Mouse (Mus musculus) embryonic facial prominence, embryonic 10.5 days (tissue): ENCODE measurements around the gene Dzip1l. TPM values are rescaled to one million over a fixed set of nuclear protein-coding genes. Genes with fewer than 3 reads are reported as not detected.

Experiments
- DNase-seq: peaks from one replicate; pipeline ENCODE4 v3.0.0-alpha.2; 2017; ENCODE audit warnings: low spot score
- H3K27ac ChIP-seq: fragments of 300-500 bp; sonication (generic); replicated peaks from 2 replicates; pipeline ENCODE4 v1.5.1; 2016; ENCODE audit warnings: mild to moderate bottlenecking
- H3K27me3 ChIP-seq: fragments of 300-500 bp; sonication (generic); replicated peaks from 2 replicates; pipeline ENCODE4 v1.6.1; 2016; ENCODE audit warnings: low read depth, mild to moderate bottlenecking; ENCODE audit not compliant: poor library complexity, severe bottlenecking
- H3K36me3 ChIP-seq: fragments of 300-500 bp; sonication (generic); replicated peaks from 2 replicates; pipeline ENCODE4 v1.6.1; 2016; ENCODE audit warnings: mild to moderate bottlenecking, moderate library complexity
- H3K4me1 ChIP-seq: fragments of 300-500 bp; sonication (generic); 2 replicates; pipeline ENCODE4 v1.6.1; 2016
- H3K4me3 ChIP-seq: fragments of 300-500 bp; sonication (generic); 2 replicates; pipeline ENCODE4 v1.5.1; 2016; ENCODE audit warnings: mild to moderate bottlenecking, moderate library complexity
- H3K9me3 ChIP-seq: fragments of 300-500 bp; sonication (generic); 2 replicates; pipeline ENCODE4 v1.6.1; 2016; ENCODE audit warnings: mild to moderate bottlenecking
- WGBS: fragments of 180-500 bp; shearing (Covaris S2); methylation state at CpG from one replicate; pipeline ENCODE4 v1.1.7; 2016; 5-methylcytosine and 5-hydroxymethylcytosine counted together
- polyA plus RNA-seq: library from polyadenylated mRNA; unstranded; fragments of >200 nt; fragmentation: Nextera tagmentation; extraction: Ambion mirVana; gene quantifications from 2 replicates; pipeline ENCODE4 v1.2.1, GENCODE M21; 2016

Gene Dzip1l
- polyA plus RNA-seq, 1 experiment from 2014 or later: 25.9 TPM

DNA sequence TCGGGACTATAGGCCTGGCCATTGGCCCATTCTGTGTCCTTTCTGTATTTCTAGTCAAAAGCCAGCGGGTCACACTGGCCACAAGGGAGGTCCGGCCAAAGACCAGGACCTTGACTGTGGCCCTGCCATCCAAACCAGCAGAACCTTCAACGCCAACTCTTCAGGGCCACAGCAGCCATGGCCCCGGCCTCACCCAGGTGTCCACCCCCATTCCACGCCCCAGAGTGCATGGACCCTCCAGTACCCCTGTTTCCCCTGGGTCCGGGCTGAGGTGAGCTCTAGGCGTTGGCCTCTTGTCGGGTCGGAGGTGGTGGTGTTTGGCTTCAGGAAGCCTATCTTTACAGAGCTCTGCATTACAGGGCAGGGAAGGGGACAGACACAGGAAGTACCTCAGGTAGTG, 33.6 kb downstream of the Dzip1l start:
- Histone ChIP-seq H3K36me3 (peaks cover 93% of the 10 kb centered on the region), H3K9me3 (no peaks in the 10 kb centered on the region), H3K4me1 (no peaks in the 10 kb centered on the region), H3K4me3 (no peak overlapping the region), H3K27me3 (no peaks in the 10 kb centered on the region), H3K27ac (no peak overlapping the region)
- 93% methylated on average over 10 of the region's 10 CpGs for WGBS
- no peak for DNase-seq

DNA sequence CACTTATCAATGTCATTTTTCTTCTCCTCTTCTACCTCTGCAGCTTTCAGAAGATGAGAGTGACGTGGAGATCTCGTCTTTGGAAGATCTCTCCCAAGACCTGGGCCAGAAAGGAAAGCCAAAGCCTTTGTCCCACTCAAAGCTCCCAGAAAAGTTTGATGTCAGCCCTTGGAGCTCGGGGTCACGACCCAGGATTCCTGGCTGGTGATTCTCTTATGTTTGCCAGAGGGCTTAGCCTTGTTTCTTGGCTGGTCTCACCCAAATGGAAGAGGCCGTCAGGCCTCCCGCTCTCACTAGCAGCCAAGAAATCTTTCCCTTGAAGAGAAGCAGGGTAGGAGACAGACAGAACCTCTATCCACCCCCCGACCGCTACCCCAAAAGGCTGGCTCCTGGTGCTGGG, 38.3 kb downstream of the Dzip1l start:
- Histone ChIP-seq H3K4me1 (no peaks in the 10 kb centered on the region), H3K36me3 (peaks cover 90% of the 10 kb centered on the region), H3K9me3 (peaks cover 5% of the 10 kb centered on the region; the same call in 1 of the 2 replicates), H3K27ac (no peak overlapping the region), H3K27me3 (no peaks in the 10 kb centered on the region), H3K4me3 (no peak overlapping the region)
- no peak for DNase-seq
- WGBS: 81% methylated on average over 8 of the region's 8 CpGs

DNA sequence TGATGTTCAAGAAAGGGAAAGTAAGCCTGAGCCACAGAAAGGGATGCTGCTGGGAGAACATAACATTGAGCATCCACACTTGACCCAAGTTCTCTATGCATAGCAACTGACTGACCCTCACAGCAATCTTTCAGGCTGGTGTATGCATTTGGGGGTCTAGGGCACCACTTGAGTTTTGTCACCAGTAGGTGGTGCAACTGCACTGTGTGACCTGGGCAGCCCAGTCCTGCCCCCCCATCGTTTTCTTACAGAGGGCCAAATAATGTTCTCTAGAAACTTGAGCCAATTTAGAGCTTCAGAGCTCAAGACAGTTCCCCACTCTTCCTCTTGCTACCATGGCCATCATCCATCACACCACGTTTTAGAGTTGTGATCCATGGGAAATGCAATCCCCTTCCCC, 42.3 kb downstream of the Dzip1l start:
- Histone ChIP-seq H3K27me3 (no peaks in the 10 kb centered on the region), H3K36me3 (peaks cover 58% of the 10 kb centered on the region), H3K9me3 (peaks cover 5% of the 10 kb centered on the region; the same call in 1 of the 2 replicates), H3K4me1 (no peaks in the 10 kb centered on the region), H3K27ac (no peak overlapping the region), H3K4me3 (no peak overlapping the region)
- no peak for DNase-seq
- 36% methylated on average over 2 of the region's 2 CpGs for WGBS

DNA sequence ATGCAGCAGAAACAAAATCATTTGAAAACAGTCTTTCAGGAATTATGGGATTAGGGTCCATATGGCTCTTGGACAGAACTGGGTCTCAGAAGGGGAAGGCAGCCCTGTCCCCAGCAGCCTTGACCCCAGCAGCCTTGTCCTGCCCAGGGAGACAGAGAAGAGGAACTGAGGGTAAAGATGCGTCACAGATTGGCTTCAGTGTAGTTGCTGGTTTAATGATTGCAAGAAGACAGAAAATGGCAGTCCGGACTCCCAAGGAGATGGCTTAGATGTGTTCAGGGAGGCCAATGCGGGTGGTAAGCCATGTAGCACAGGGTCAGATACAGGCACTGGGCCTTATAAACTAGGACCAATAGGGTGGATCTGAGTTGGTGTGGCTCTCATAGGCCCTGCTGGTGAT, 46.4 kb downstream of the Dzip1l start:
- DNase-seq: no peak
- Histone ChIP-seq H3K27me3 (no peaks in the 10 kb centered on the region), H3K27ac (no peak overlapping the region), H3K36me3 (peaks cover 16% of the 10 kb centered on the region), H3K4me1 (no peaks in the 10 kb centered on the region), H3K9me3 (no peaks in the 10 kb centered on the region), H3K4me3 (no peak overlapping the region)
- WGBS: 94% methylated on average over 3 of the region's 3 CpGs

DNA sequence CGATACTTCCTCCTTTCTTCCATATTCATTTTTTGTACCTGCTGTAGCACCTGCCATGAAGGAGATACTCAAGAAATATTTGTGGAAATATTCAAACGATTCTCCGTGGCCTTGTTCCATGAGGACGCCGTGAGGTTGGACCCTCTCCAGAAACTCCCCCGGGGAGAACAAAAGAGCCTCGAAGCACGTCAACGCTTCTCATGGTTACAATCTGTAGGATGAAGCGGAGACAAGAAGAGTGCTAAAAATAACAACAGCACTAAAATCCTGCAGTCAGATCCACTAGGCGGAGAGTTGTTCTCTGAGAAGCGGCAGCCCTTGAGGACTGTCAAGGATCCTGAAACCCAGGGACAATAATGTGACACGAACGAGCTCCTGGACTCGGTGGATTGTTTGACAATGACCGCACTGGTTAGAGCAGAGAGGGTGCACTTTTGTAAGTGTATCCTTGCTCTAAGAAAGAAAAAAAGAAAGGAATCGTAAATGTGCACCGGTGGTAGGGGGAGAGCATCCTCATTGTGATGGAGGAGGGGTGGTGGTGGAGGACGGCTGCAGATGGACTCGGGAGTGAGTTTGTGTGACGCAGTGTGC, 52.8 kb downstream of the Dzip1l start:
- Histone ChIP-seq H3K27me3 (no peaks in the 10 kb centered on the region), H3K4me3 (no peak overlapping the region), H3K36me3 (no peaks in the 10 kb centered on the region), H3K9me3 (no peaks in the 10 kb centered on the region), H3K4me1 (no peaks in the 10 kb centered on the region), H3K27ac (no peak overlapping the region)
- DNase-seq: no peak
- 91% methylated on average over 21 of the region's 21 CpGs for WGBS

DNA sequence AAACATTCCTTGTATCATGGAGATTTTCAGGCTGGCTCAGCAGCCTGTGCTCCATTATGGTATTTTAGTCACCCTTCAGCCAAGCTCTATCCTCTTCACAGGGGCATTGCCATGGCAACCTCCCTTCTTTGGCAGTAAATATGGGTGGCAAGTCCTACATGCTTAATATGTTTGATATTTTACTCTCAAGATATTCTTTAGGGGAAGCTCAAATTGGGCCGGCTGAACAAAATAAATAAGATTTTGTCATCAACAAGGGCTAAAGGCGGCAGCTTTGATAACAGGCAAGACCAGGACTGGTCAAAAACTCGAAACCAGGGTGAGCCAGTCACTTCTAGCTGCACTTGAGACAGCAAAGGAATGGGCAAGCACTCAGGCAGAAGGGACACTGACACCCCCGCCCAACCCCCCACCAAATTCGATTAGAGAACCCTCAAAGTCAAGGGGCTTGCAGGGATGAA, 55.8 kb downstream of the Dzip1l start:
- no peaks in the 10 kb centered on the region for H3K27me3 ChIP-seq
- H3K36me3 ChIP-seq: no peaks in the 10 kb centered on the region
- no peak overlapping the region for H3K27ac ChIP-seq
- no peak for DNase-seq
- 69% methylated on average over 5 of the region's 5 CpGs for WGBS
- H3K9me3 ChIP-seq: no peaks in the 10 kb centered on the region
- no peaks in the 10 kb centered on the region for H3K4me1 ChIP-seq
- no peak overlapping the region for H3K4me3 ChIP-seq

DNA sequence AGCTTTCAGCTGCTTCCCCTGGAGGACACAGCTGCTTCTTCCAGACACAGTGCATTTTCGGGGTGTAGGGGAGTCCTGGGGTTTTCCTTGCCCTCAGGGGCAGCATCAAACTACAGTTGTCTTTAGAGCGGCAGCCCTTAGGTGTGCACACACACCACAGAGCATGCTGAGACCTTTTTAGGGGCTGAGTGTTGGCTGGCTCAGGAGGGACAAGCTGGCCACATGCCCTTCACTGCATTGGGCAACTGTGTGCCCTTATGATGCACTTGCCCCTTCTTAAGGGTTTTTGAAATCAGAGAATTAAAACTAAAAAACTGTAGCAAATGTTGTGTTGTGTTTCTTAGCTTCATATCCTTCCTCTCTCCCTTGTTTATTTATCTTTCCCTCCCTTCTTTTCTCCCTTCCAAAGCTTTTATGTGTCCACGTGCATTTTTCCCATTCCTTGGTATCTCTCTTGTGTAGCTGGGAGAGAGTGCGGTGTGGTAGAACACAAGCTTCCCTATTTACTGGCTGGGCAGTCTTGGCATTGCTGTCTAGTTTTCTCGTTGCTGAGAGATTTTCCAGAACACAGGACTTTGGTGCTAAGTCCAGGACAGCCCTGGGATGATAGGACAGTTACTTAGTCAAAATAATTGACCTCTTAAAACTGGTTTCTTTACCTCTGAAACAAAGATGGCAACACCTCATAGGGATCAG, 56.4 kb downstream of the Dzip1l start:
- no peak for DNase-seq
- 75% methylated on average over 5 of the region's 5 CpGs for WGBS
- H3K4me3 ChIP-seq: no peak overlapping the region

DNA sequence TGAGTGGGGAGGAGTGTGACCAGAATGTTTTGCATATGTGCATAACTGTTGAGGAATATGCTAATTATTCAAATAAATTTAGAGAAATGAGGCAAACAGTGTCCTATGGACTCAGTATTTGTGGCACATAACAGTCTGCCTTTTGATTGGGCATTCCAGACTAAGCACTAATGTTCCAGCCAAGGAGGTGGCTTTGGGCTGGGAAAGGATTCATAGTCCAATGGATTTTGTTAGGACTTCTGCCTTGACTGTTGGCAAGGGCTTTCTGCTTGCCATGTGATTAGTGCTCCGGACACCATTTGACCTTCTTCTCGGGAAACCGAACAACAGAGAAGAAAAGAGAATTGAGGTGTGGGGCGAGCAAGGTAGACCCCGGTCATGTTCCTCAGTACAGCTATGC, 60.5 kb downstream of the Dzip1l start:
- no peaks in the 10 kb centered on the region for H3K36me3 ChIP-seq
- no peaks in the 10 kb centered on the region for H3K27me3 ChIP-seq
- no peak overlapping the region for H3K27ac ChIP-seq
- no peaks in the 10 kb centered on the region for H3K9me3 ChIP-seq
- DNase-seq: no peak
- 94% methylated on average over 5 of the region's 5 CpGs for WGBS
- no peaks in the 10 kb centered on the region for H3K4me1 ChIP-seq
- H3K4me3 ChIP-seq: no peak overlapping the region

More for the DNA sequence above, 56.4 kb downstream of the Dzip1l start:
- H3K9me3 ChIP-seq: no peaks in the 10 kb centered on the region
- H3K27ac ChIP-seq: no peak overlapping the region
- no peaks in the 10 kb centered on the region for H3K4me1 ChIP-seq
- no peaks in the 10 kb centered on the region for H3K27me3 ChIP-seq
- no peaks in the 10 kb centered on the region for H3K36me3 ChIP-seq

DNA sequence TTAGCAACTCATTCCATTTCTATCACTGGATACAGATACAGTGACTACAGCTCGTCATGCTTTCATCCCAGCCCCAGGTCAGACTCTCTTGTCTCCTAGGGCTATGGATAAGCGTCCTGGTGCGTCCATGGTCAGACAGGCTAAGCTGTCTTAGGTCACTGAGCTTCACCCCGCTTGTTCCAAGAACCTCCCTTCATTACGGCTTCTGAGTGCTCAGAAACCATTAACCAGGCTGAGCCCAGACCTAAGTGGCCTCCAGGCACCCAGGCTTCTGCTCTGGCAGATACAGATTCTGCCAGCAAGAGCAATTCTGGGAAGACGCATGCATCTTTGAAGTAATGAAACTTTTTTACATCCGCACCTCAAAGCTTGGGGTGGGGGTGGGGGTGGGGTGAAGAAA, 61.1 kb downstream of the Dzip1l start:
- no peaks in the 10 kb centered on the region for H3K27me3 ChIP-seq
- no peaks in the 10 kb centered on the region for H3K9me3 ChIP-seq
- H3K36me3 ChIP-seq: no peaks in the 10 kb centered on the region
- no peaks in the 10 kb centered on the region for H3K4me1 ChIP-seq
- WGBS: 82% methylated on average over 7 of the region's 7 CpGs
- H3K27ac ChIP-seq: no peak overlapping the region
- no peak overlapping the region for H3K4me3 ChIP-seq
- no peak for DNase-seq

DNA sequence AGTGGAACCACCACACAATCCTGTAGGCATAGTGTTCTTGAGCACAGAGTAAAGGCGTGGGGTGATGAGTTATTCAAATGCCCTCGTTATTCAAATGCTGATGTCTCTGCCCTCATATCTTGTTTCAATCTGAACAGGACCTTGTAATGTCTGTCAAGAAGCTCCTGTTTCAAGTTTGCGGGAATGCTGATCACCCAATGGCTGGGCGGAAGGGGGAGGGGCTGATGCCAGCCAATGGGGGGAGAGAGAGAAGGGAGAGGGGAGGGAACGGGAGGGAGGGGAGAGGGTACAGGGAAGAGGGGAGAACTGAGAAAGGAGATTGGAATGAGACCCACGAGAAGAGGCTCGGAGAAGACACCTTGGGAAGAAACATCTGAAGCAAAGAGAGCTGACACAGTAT, 65.7 kb downstream of the Dzip1l start:
- 66% methylated on average over 7 of the region's 7 CpGs for WGBS
- Histone ChIP-seq H3K9me3 (no peaks in the 10 kb centered on the region), H3K27ac (no peak overlapping the region), H3K27me3 (no peaks in the 10 kb centered on the region), H3K4me3 (no peak overlapping the region), H3K4me1 (no peaks in the 10 kb centered on the region), H3K36me3 (no peaks in the 10 kb centered on the region)
- peak; percentile 38 for DNase-seq

DNA sequence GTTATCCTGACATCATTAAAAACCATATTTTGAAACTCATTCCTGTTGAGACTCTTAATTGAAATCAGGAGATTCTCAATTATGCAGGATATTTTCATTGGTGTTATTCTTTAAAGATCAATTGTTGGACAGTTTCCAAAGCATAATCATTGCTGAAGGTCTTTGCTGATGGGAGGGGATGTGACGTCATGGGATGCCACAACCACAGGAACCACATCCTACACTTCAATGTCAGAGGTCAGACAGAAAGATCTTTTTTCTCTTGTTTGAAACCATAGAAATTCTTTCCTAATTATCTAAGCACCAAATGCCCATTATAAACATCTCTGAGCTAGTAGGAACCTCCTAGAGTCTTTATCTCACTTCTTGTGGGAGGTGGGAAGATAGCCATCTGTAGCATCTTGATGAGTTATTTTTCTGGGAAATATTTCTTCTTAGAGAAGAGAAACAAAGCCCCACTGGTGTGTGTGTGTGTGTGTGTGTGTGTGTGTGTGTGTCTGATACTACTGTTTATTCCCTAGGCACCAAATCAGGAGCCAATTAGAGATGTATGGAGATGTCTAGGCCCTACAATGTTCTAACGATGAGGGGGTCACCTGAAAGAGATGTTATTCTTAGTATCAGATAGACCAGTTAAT, 70.6 kb downstream of the Dzip1l start:
- no peak for DNase-seq
- WGBS: 84% methylated on average over 2 of the region's 2 CpGs
- Histone ChIP-seq H3K4me3 (no peak overlapping the region), H3K36me3 (no peaks in the 10 kb centered on the region), H3K27me3 (no peaks in the 10 kb centered on the region), H3K4me1 (no peaks in the 10 kb centered on the region), H3K27ac (no peak overlapping the region), H3K9me3 (no peaks in the 10 kb centered on the region)

DNA sequence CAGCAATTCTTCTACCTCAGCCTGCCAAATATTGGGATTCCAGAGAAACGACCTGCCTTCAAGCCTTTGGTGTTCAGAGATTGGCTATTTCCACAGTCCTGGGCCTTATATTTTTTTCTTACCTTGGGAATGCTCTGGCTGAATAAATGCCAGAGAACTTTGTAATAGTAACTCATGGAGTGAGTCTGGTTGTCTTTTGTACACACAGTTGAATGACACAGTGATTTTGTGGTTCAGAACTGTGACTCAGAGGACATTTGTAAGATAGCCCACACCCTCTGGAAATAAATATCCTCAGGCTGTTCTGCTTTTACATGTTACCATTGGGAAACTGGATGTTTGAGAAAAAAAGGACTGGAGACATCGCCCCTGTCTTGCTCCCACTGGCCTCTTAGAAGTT, 71.9 kb downstream of the Dzip1l start:
- H3K9me3 ChIP-seq: no peaks in the 10 kb centered on the region
- no peak overlapping the region for H3K4me3 ChIP-seq
- no peak overlapping the region for H3K27ac ChIP-seq
- WGBS: 89% methylated on average over 2 of the region's 2 CpGs
- no peak for DNase-seq
- H3K4me1 ChIP-seq: no peaks in the 10 kb centered on the region
- H3K27me3 ChIP-seq: no peaks in the 10 kb centered on the region
- H3K36me3 ChIP-seq: no peaks in the 10 kb centered on the region

DNA sequence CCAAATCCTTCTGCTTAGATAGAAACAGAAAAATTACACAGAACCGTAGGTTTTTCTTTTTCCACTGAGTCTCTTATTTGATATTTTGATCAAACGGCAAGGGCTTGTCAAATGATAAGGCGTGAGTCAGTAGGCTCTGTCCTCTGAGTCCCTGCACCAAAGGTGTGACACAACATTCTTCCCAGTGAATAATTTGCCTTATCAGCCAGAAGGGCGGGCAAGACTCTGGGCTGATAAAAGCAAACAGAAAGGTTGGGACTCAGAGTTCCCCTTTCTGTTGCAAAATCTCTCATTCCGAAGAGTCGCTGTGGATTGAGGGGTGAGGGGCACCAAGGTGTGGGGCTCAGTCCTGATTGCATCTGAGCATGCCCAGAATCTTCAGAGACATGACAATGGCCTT, 72.9 kb downstream of the Dzip1l start:
- DNase-seq: no peak
- no peak overlapping the region for H3K4me3 ChIP-seq
- WGBS: 92% methylated on average over 6 of the region's 6 CpGs
- H3K9me3 ChIP-seq: no peaks in the 10 kb centered on the region
- no peaks in the 10 kb centered on the region for H3K4me1 ChIP-seq
- no peak overlapping the region for H3K27ac ChIP-seq
- no peaks in the 10 kb centered on the region for H3K27me3 ChIP-seq
- no peaks in the 10 kb centered on the region for H3K36me3 ChIP-seq
